Mouse (Mus musculus): ENCODE measurements around the gene Gm44596. TPM values are rescaled to one million over a fixed set of nuclear protein-coding genes. Genes with fewer than 3 reads are reported as not detected.

Gm44596 gene
- total and polyA plus RNA-seq, 3 experiments: not detected

- TF ChIP-seq USF2 (IDR thresholded peaks at IDR 0.05; ENCODE audit: borderline replicate concordance in 1 of 2, insufficient read depth in 1 of 2, low read depth in 1 of 2, low read length in 2 of 2): no peak
- peak; percentile 29 to 75 for TF ChIP-seq POLR2A (IDR thresholded peaks at IDR 0.05; ENCODE audit: control insufficient read depth in 1 of 2, insufficient read depth in 1 of 2, low read depth in 1 of 2, low read length in 2 of 2, poor library complexity in 1 of 2)
- peak; percentile 49 for TF ChIP-seq NELFE (IDR thresholded peaks at IDR 0.05; ENCODE audit: low read depth, low read length)
Observed at GRCm38 (mm10) chr6:128355726-128356416, 19.4 kb upstream of the Gm44596 start, which contains the start of gene Tulp3 (continued).

DNA sequence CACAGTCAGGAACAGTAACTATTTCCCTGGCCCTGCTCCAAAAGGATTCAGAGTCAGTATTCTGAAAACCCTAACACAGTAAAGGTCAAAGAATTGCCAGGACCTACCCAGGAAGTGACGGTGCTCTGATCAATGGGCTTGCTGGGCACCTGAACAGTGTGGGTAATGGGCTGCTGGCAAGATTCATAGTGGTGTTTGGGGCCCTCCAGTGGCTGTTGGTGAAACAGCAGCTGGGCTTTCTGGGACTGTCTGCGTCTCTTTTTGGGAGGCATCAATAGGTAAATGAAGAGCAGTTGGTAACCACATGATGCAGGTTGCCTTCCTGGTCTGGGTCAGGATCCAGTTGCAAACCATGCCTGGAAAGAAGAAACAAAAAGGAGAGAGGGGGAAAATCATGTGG, 16.3 kb upstream of the Gm44596 start:
- peaks cover 2 to 13% of the 10 kb centered on the region in 2 experiments; a peak in 3 of 4 replicates for H3K4me1 ChIP-seq (ENCODE audit: control insufficient read depth in 1 of 2, insufficient read depth in 2 of 2, low read length in 2 of 2)
- peak; percentile 68 for DNase-seq (ENCODE audit: low read depth, low spot score)
- peaks cover 41% of the 10 kb centered on the region for H3K79me2 ChIP-seq (ENCODE audit: control insufficient read depth, insufficient read depth, low read length, poor library complexity)
- TF ChIP-seq SMC3 (IDR thresholded peaks at IDR 0.05; ENCODE audit: low read depth, low read length): peak; percentile 68
- TF ChIP-seq GABPA (IDR thresholded peaks at IDR 0.05; ENCODE audit: low read depth, low read length): no peak
- TF ChIP-seq NRF1 (IDR thresholded peaks at IDR 0.05; ENCODE audit: insufficient read depth, low read depth, low read length, poor library complexity, severe bottlenecking): no peak
- no peak for TF ChIP-seq EP300 (IDR thresholded peaks at IDR 0.05; ENCODE audit: low read depth in 1 of 2, low read length in 2 of 2)
- no peak for TF ChIP-seq HCFC1 (IDR thresholded peaks at IDR 0.05; ENCODE audit: low read depth, low read length)
- peak; percentile 80 to 95 (median 83) for TF ChIP-seq CTCF (IDR thresholded peaks at IDR 0.05 in 2 of 3, conservative IDR thresholded peaks at IDR 0.05 in 1 of 3; ENCODE audit: control insufficient read depth in 1 of 3, insufficient read depth in 1 of 3, low read depth in 2 of 3, low read length in 3 of 3, poor library complexity in 1 of 3, severe bottlenecking in 1 of 3)
- TF ChIP-seq GATA1 (IDR thresholded peaks at IDR 0.05; ENCODE audit: low read depth, low read length): no peak
- TF ChIP-seq CHD1 (IDR thresholded peaks at IDR 0.05; ENCODE audit: low read depth, low read length): no peak
- TF ChIP-seq BHLHE40 (IDR thresholded peaks at IDR 0.05; ENCODE audit: borderline replicate concordance, low read depth, low read length): no peak
- no peak for TF ChIP-seq MAFK (IDR thresholded peaks at IDR 0.05; ENCODE audit: borderline replicate concordance, low read depth, low read length)
- TF ChIP-seq ZNF384 (IDR thresholded peaks at IDR 0.05; ENCODE audit: low read depth, low read length): no peak
- no peak for TF ChIP-seq NELFE (IDR thresholded peaks at IDR 0.05; ENCODE audit: low read depth, low read length)
- TF ChIP-seq KAT2A (conservative IDR thresholded peaks at IDR 0.05; ENCODE audit: low read depth, low read length): no peak
- TF ChIP-seq ZC3H11A (IDR thresholded peaks at IDR 0.05; ENCODE audit: low read depth, low read length): peak; percentile 42
- TF ChIP-seq TBP (IDR thresholded peaks at IDR 0.05; ENCODE audit: low read depth, low read length): no peak
- no peak for TF ChIP-seq ZMIZ1 (IDR thresholded peaks at IDR 0.05; ENCODE audit: low read depth, low read length)
- TF ChIP-seq ELF1 (IDR thresholded peaks at IDR 0.05; ENCODE audit: low read depth, low read length): no peak
- 0 out of 2 replicates have a peak, but pooled peaks have one; percentile 36 for TF ChIP-seq SIN3A (IDR thresholded peaks at IDR 0.05; ENCODE audit: low read length)
- TF ChIP-seq RAD21 (IDR thresholded peaks at IDR 0.05; ENCODE audit: low read depth, low read length): peak; percentile 71
- no peak for TF ChIP-seq MEF2A (IDR thresholded peaks at IDR 0.05; ENCODE audit: extremely low read depth, insufficient replicate concordance, low read depth, low read length, poor library complexity, severe bottlenecking)
- TF ChIP-seq USF2 (IDR thresholded peaks at IDR 0.05; ENCODE audit: borderline replicate concordance in 1 of 2, insufficient read depth in 1 of 2, low read depth in 1 of 2, low read length in 2 of 2): no peak
- no peak for TF ChIP-seq USF1 (IDR thresholded peaks at IDR 0.05; ENCODE audit: low read depth, low read length)
- no peak for TF ChIP-seq TCF12 (IDR thresholded peaks at IDR 0.05; ENCODE audit: low read depth, low read length)
- TF ChIP-seq MYB (IDR thresholded peaks at IDR 0.05; ENCODE audit: low read depth, low read length): no peak
- H3K27ac ChIP-seq (ENCODE audit: control insufficient read depth, low read depth, low read length): no peak overlapping the region
- H3K9me3 ChIP-seq (replicated peaks; ENCODE audit: insufficient read depth, low read length): no peaks in the 10 kb centered on the region
- H3K36me3 ChIP-seq (ENCODE audit: control insufficient read depth in 1 of 2, insufficient read depth in 2 of 2, low read length in 2 of 2): peaks cover 0 to 22% of the 10 kb centered on the region in 2 experiments; a peak in 3 of 4 replicates
- H3K4me3 ChIP-seq (ENCODE audit: control insufficient read depth in 1 of 2, insufficient read depth in 1 of 2, low read depth in 2 of 2, low read length in 2 of 2): no peak overlapping the region
- H3K27me3 ChIP-seq (ENCODE audit: control insufficient read depth in 1 of 2, insufficient read depth in 2 of 2, low read length in 2 of 2): no peaks in the 10 kb centered on the region
- H3K9ac ChIP-seq (ENCODE audit: control insufficient read depth, low read depth, low read length, poor library complexity, severe bottlenecking): no peak overlapping the region
